10 mouse cellular contexts compared by ENCODE assay signal in genomic region chr2:144740577-144740997, GRCm38 (mm10).
A peak's percentile ranks its signal among the peaks of the same experiment; 100 is the strongest.
DNase-seq lines count a peak whose midpoint lies in the region; ATAC-seq lines count a peak whose summit lies in the region.
"Had no signal": no experiment of that assay in that cellular context is flagged by ENCODE, and none has a peak within 500 bp of the region (broad histone marks: within the 10 kb centered on the region; RNA-seq: fewer than 3 reads in every experiment).

No protein-coding gene starts in this region.

- peak; percentile 14 for DNase-seq in cerebellum, adult 11 months
- DNase-seq in urinary bladder, postnatal 25 days (ENCODE audit: low spot score), result peak; percentile 26
- no peak for DNase-seq in urinary bladder, adult 2 months (ENCODE audit: low spot score)
- no peak for DNase-seq in frontal cortex, postnatal 36 days (ENCODE audit: low spot score in 2 of 2)
- DNase-seq in frontal cortex, postnatal 10 days (ENCODE audit: low spot score in 2 of 2), result no peak
- DNase-seq: liver, embryonic 13.5 days had no signal

- H3K27me3 ChIP-seq in limb, embryonic 13.5 days, result no peaks in the 10 kb centered on the region
- H3K27me3 ChIP-seq: liver, embryonic 13.5 days had no signal

- no peak overlapping the region for H3K4me2 ChIP-seq in limb, embryonic 13.5 days (replicated peaks)
- H3K4me2 ChIP-seq: liver, embryonic 13.5 days had no signal

- no peak overlapping the region for H3K9ac ChIP-seq in limb, embryonic 13.5 days
- H3K9ac ChIP-seq: liver, embryonic 13.5 days had no signal

- peak overlapping the region; percentile 53 for H3K27ac ChIP-seq in limb, embryonic 13.5 days
- H3K27ac ChIP-seq: forebrain, embryonic 10.5 days; liver, embryonic 13.5 days had no signal

- 18% methylated on average over 6 of the region's 6 CpGs for WGBS in limb, embryonic 13.5 days

- no peak overlapping the region for H3K4me3 ChIP-seq in limb, embryonic 13.5 days
- H3K4me3 ChIP-seq: forebrain, embryonic 10.5 days; liver, embryonic 13.5 days had no signal

- no peaks in the 10 kb centered on the region for H3K9me3 ChIP-seq in limb, embryonic 13.5 days
- H3K9me3 ChIP-seq: forebrain, embryonic 10.5 days; liver, embryonic 13.5 days had no signal

- H3K4me1 ChIP-seq in limb, embryonic 13.5 days, result peaks cover 51% of the 10 kb centered on the region
- H3K4me1 ChIP-seq: forebrain, embryonic 10.5 days; liver, embryonic 13.5 days had no signal

- H3K36me3 ChIP-seq in limb, embryonic 13.5 days, result no peaks in the 10 kb centered on the region
- H3K36me3 ChIP-seq: forebrain, embryonic 10.5 days; liver, embryonic 13.5 days had no signal

- no peak; the same call in 1 of the 2 replicates for ATAC-seq in cerebellum, adult (ENCODE audit: insufficient number of reproducible peaks, low FRiP score, low TSS enrichment)
- peak; percentile 81 for ATAC-seq in limb, embryonic 13.5 days (ENCODE audit: low FRiP score, low read depth)
- ATAC-seq in frontal cortex, adult (ENCODE audit: low TSS enrichment), result no peak

Comparison
In these comparisons a context has a peak if more than half of its experiments do, and no peak if none do; other contexts are left out.
1. DNase-seq: peak in cerebellum, adult 11 months (single experiment) and urinary bladder, postnatal 25 days (single experiment); none in urinary bladder, adult 2 months (single experiment), frontal cortex, postnatal 36 days (0 of 2) and frontal cortex, postnatal 10 days (0 of 2).